Mouse (Mus musculus) liver, adult 2 months (tissue): ENCODE data around the gene Trim67.

Experiments used
- CTCF ChIP-seq: fragments of 200-500 bp; IDR thresholded peaks from 2 replicates; pipeline ENCODE4 v1.5.1; 2011; ENCODE audit warnings: low read depth, low read length, control low read depth
- POLR2A ChIP-seq: fragments of 200-500 bp; IDR thresholded peaks from 2 replicates; pipeline ENCODE4 v1.6.1; 2011; ENCODE audit warnings: low read length, control low read depth; ENCODE audit not compliant: insufficient read depth; ENCODE audit errors: extremely low read depth

DNA sequence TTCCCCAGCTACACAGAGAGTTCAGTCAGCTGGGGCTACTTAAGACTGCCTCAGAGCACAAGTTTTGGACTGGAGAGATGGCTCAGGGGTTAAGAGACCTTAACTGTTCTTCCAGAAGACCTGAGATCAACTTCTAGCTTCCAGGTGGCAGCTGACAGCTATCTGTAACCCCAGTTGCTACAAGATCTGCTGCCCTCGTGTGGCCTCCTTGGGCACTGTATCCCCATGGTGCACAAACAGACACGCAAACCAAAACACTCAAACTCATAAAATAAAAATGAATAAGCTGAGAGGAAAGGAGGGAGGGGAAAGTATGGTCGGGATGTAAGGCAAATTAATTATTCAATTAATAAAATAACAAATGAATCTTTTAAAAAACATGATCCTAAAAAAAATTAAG, 34.3 kb upstream of the Trim67 start:
- TF ChIP-seq POLR2A (no peak), CTCF (peak; percentile 89)
